Mouse (Mus musculus): ENCODE data around the gene Brca2. TPM values are rescaled to one million over a fixed set of nuclear protein-coding genes. Genes with fewer than 3 reads are reported as not detected.

The Brca2 gene
- polyA plus RNA-seq, 1 experiment from 2014 or later, result 30.0 TPM

- no peak overlapping the region for H3K9ac ChIP-seq (ENCODE audit: low read depth, low read length)
- 73% methylated on average over 13 of the region's 13 CpGs for WGBS
- H3K27me3 ChIP-seq (replicated peaks; ENCODE audit: control insufficient read depth, insufficient read depth, low read length), result no peaks in the 10 kb centered on the region
- no peak overlapping the region for H3K4me3 ChIP-seq (ENCODE audit: low read depth, low read length)
- peak overlapping the region; percentile 51 for H3K4me2 ChIP-seq
- peaks cover 30% of the 10 kb centered on the region for H3K4me1 ChIP-seq (replicated peaks; ENCODE audit: control insufficient read depth, insufficient read depth, low read length)
- ATAC-seq (replicated peaks; ENCODE audit: low FRiP score), result no peak
- no peaks in the 10 kb centered on the region for H3K9me3 ChIP-seq (ENCODE audit: control insufficient read depth, low read length)
- no peak overlapping the region for H3K27ac ChIP-seq (ENCODE audit: low read depth, low read length)
- H3K36me3 ChIP-seq (ENCODE audit: control insufficient read depth, insufficient read depth, low read length), result no peaks in the 10 kb centered on the region
- DNase-seq (ENCODE audit: low spot score), result no peak
Observed at GRCm38 (mm10) chr5:150599301-150600294, 77.2 kb downstream of the Brca2 start.

- 73% methylated on average over 20 of the region's 20 CpGs for WGBS
- no peak overlapping the region; the same call in 1 of the 2 replicates for H3K27ac ChIP-seq (ENCODE audit: low read depth, low read length)
- no peaks in the 10 kb centered on the region for H3K9me3 ChIP-seq (ENCODE audit: control insufficient read depth, low read length)
- peaks cover 22% of the 10 kb centered on the region for H3K4me1 ChIP-seq (replicated peaks; ENCODE audit: control insufficient read depth, insufficient read depth, low read length)
- no peaks in the 10 kb centered on the region for H3K27me3 ChIP-seq (replicated peaks; ENCODE audit: control insufficient read depth, insufficient read depth, low read length)
- H3K4me3 ChIP-seq (ENCODE audit: low read depth, low read length), result no peak overlapping the region
- H3K9ac ChIP-seq (ENCODE audit: low read depth, low read length), result 0 out of 2 replicates have a peak overlapping the region, but pooled peaks have one; percentile 14
- no peaks in the 10 kb centered on the region for H3K36me3 ChIP-seq (ENCODE audit: control insufficient read depth, insufficient read depth, low read length)
- ATAC-seq (replicated peaks; ENCODE audit: low FRiP score), result no peak
- H3K4me2 ChIP-seq, result no peak overlapping the region
- no peak for DNase-seq (ENCODE audit: low spot score)
Observed at GRCm38 (mm10) chr5:150600554-150601440, 78.4 kb downstream of the Brca2 start.

GRCm38 (mm10) chr5:150601441-150602230 lies 79.2 kb downstream of the Brca2 start:
- no peak for DNase-seq (ENCODE audit: low spot score)
- no peak for ATAC-seq (replicated peaks; ENCODE audit: low FRiP score)
- no peak overlapping the region for H3K4me2 ChIP-seq
- H3K36me3 ChIP-seq (ENCODE audit: control insufficient read depth, insufficient read depth, low read length), result no peaks in the 10 kb centered on the region
- H3K4me1 ChIP-seq (replicated peaks; ENCODE audit: control insufficient read depth, insufficient read depth, low read length), result peaks cover 22% of the 10 kb centered on the region
- H3K4me3 ChIP-seq (ENCODE audit: low read depth, low read length), result no peak overlapping the region
- 85% methylated on average over 14 of the region's 14 CpGs for WGBS
- H3K27me3 ChIP-seq (replicated peaks; ENCODE audit: control insufficient read depth, insufficient read depth, low read length), result no peaks in the 10 kb centered on the region
- H3K9ac ChIP-seq (ENCODE audit: low read depth, low read length), result 0 out of 2 replicates have a peak overlapping the region, but pooled peaks have one; percentile 14
- H3K27ac ChIP-seq (ENCODE audit: low read depth, low read length), result no peak overlapping the region
- H3K9me3 ChIP-seq (ENCODE audit: control insufficient read depth, low read length), result no peaks in the 10 kb centered on the region

- DNase-seq (ENCODE audit: low spot score), result no peak
- 92% methylated on average over 6 of the region's 6 CpGs for WGBS
- no peaks in the 10 kb centered on the region for H3K4me1 ChIP-seq (replicated peaks; ENCODE audit: control insufficient read depth, insufficient read depth, low read length)
- no peak for ATAC-seq (replicated peaks; ENCODE audit: low FRiP score)
- no peak overlapping the region for H3K4me2 ChIP-seq
- no peak overlapping the region for H3K27ac ChIP-seq (ENCODE audit: low read depth, low read length)
- H3K27me3 ChIP-seq (replicated peaks; ENCODE audit: control insufficient read depth, insufficient read depth, low read length), result no peaks in the 10 kb centered on the region
- H3K36me3 ChIP-seq (ENCODE audit: control insufficient read depth, insufficient read depth, low read length), result no peaks in the 10 kb centered on the region
- H3K4me3 ChIP-seq (ENCODE audit: low read depth, low read length), result no peak overlapping the region
- H3K9ac ChIP-seq (ENCODE audit: low read depth, low read length), result no peak overlapping the region
- H3K9me3 ChIP-seq (ENCODE audit: control insufficient read depth, low read length), result no peaks in the 10 kb centered on the region
Observed at GRCm38 (mm10) chr5:150606131-150606530, 83.7 kb downstream of the Brca2 start.

- DNase-seq (ENCODE audit: low spot score), result no peak
- ATAC-seq (replicated peaks; ENCODE audit: low FRiP score), result no peak
- H3K36me3 ChIP-seq (ENCODE audit: control insufficient read depth, insufficient read depth, low read length), result no peaks in the 10 kb centered on the region
Observed at GRCm38 (mm10) chr5:150607631-150608030, 85.2 kb downstream of the Brca2 start.

GRCm38 (mm10) chr5:150611136-150611535 lies 88.7 kb downstream of the Brca2 start:
- no peak for DNase-seq (ENCODE audit: low spot score)
- 88% methylated on average over 1 of the region's 1 CpGs for WGBS
- H3K27me3 ChIP-seq (replicated peaks; ENCODE audit: control insufficient read depth, insufficient read depth, low read length), result no peaks in the 10 kb centered on the region

More at GRCm38 (mm10) chr5:150607631-150608030, 85.2 kb downstream of the Brca2 start:
- Histone ChIP-seq H3K4me3 (ENCODE audit: low read depth, low read length) (no peak overlapping the region), H3K27ac (ENCODE audit: low read depth, low read length) (no peak overlapping the region), H3K4me2 (no peak overlapping the region), H3K9me3 (ENCODE audit: control insufficient read depth, low read length) (no peaks in the 10 kb centered on the region), H3K27me3 (replicated peaks; ENCODE audit: control insufficient read depth, insufficient read depth, low read length) (no peaks in the 10 kb centered on the region), H3K9ac (ENCODE audit: low read depth, low read length) (no peak overlapping the region), H3K4me1 (replicated peaks; ENCODE audit: control insufficient read depth, insufficient read depth, low read length) (no peaks in the 10 kb centered on the region)
- 91% methylated on average over 8 of the region's 8 CpGs for WGBS

GRCm38 (mm10) chr5:150611697-150612096 lies 89.3 kb downstream of the Brca2 start:
- 40% methylated on average over 12 of the region's 12 CpGs for WGBS
- Histone ChIP-seq H3K27me3 (replicated peaks; ENCODE audit: control insufficient read depth, insufficient read depth, low read length) (no peaks in the 10 kb centered on the region), H3K9ac (ENCODE audit: low read depth, low read length) (no peak overlapping the region), H3K27ac (ENCODE audit: low read depth, low read length) (no peak overlapping the region), H3K4me3 (ENCODE audit: low read depth, low read length) (no peak overlapping the region), H3K4me1 (replicated peaks; ENCODE audit: control insufficient read depth, insufficient read depth, low read length) (no peaks in the 10 kb centered on the region), H3K36me3 (ENCODE audit: control insufficient read depth, insufficient read depth, low read length) (no peaks in the 10 kb centered on the region), H3K9me3 (ENCODE audit: control insufficient read depth, low read length) (no peaks in the 10 kb centered on the region), H3K4me2 (no peak overlapping the region)
- ATAC-seq (replicated peaks; ENCODE audit: low FRiP score) (peak; percentile 33; the same call in 1 of the 2 replicates), DNase-seq (ENCODE audit: low spot score) (no peak)

More at GRCm38 (mm10) chr5:150611136-150611535, 88.7 kb downstream of the Brca2 start:
- Histone ChIP-seq H3K9ac (ENCODE audit: low read depth, low read length) (no peak overlapping the region), H3K27ac (ENCODE audit: low read depth, low read length) (no peak overlapping the region), H3K9me3 (ENCODE audit: control insufficient read depth, low read length) (no peaks in the 10 kb centered on the region), H3K36me3 (ENCODE audit: control insufficient read depth, insufficient read depth, low read length) (no peaks in the 10 kb centered on the region), H3K4me2 (no peak overlapping the region), H3K4me1 (replicated peaks; ENCODE audit: control insufficient read depth, insufficient read depth, low read length) (no peaks in the 10 kb centered on the region), H3K4me3 (ENCODE audit: low read depth, low read length) (no peak overlapping the region)
- no peak for ATAC-seq (replicated peaks; ENCODE audit: low FRiP score)

- no peak for ATAC-seq (replicated peaks; ENCODE audit: low FRiP score)
- DNase-seq (ENCODE audit: low spot score), result no peak
- WGBS, result 71% methylated on average over 2 of the region's 2 CpGs
- Histone ChIP-seq H3K27ac (ENCODE audit: low read depth, low read length) (no peak overlapping the region), H3K36me3 (ENCODE audit: control insufficient read depth, insufficient read depth, low read length) (no peaks in the 10 kb centered on the region), H3K9me3 (ENCODE audit: control insufficient read depth, low read length) (no peaks in the 10 kb centered on the region), H3K4me2 (no peak overlapping the region), H3K4me3 (ENCODE audit: low read depth, low read length) (no peak overlapping the region), H3K27me3 (replicated peaks; ENCODE audit: control insufficient read depth, insufficient read depth, low read length) (no peaks in the 10 kb centered on the region), H3K4me1 (replicated peaks; ENCODE audit: control insufficient read depth, insufficient read depth, low read length) (no peaks in the 10 kb centered on the region), H3K9ac (ENCODE audit: low read depth, low read length) (no peak overlapping the region)
Observed at GRCm38 (mm10) chr5:150614054-150614453, 91.6 kb downstream of the Brca2 start.
